Mouse (Mus musculus) regulatory T cell (primary cell): Measurements from ENCODE around the gene Slc12a1.
"Not testable (repeated sequence)": the region's sequence is repeated elsewhere in the genome, so short reads cannot be mapped to it uniquely, and the experiment has no call there.

Source experiments
- in situ Hi-C: fragments of 300-600 bp; cut with MboI, MseI; formaldehyde crosslinking; loops from one replicate; pipeline ENCODE4 v1.15.1; 2025; ENCODE audit warnings: high pct_unique_total_duplicates

The Slc12a1 gene

DNA sequence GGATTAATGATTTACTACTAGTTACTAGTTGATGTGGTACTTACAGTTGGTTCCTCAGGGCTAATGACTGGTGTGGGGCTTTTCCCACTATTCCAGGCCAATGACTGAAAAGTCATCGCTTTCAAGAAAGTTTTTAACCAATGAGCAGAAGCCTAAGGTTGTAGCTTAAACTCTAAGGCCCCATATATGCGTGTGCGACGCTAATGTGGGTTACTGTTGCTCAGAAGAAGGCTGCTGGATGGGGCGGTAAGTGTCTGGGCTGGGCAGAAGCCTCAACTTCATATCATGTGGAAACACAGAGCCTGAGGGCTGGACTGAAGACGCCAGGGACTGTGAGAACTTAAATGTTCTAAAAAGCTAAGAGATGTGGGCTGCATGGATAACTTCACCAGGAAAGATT is at the start of gene Slc12a1:
Gene Slc12a1 (plus strand): TSS at position 118 of the 400 bp plus-strand sequence.
- in situ Hi-C loops: no loop called here

DNA sequence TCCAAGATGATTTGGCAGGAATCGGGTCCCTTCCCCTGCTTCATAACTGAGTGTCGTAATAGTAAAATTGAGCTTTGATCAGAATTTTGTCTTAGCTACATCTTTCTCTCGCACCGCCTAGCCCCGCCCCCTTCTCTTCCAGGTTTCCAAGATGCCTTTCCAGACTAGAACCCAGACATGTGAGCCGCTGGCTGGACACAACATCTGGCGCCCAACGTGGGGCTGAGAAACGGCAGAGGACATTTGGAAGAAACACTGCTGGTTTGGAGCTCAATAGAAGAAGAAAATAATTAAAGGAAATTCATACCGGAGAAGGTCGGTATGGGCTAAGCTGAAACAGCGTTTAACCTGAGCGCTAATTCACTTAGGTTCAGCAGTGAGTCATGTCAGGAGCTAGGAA is 47.8 kb upstream of the Slc12a1 start:
- in situ Hi-C loops: not testable (repeated sequence)

DNA sequence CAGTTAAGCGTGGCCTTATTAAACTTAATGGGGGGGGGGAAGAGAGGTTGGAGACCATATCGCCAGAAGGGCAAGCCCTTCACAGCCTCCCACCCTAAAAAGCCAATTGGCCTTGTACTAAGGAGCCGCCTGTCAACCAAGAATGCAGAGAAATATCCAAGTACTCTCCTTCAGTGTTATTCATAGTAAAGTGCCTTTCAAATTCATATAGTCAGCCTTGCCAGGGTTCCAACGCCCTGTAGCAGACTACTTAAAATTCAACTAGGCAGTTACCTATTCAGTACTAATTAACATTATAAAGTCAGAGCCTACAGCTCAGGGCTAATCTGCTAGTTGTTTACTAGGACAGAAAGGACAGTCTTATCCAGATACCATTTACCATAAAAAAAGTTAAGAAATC is 45.8 kb upstream of the Slc12a1 start:
- in situ Hi-C loops: not testable (repeated sequence)

DNA sequence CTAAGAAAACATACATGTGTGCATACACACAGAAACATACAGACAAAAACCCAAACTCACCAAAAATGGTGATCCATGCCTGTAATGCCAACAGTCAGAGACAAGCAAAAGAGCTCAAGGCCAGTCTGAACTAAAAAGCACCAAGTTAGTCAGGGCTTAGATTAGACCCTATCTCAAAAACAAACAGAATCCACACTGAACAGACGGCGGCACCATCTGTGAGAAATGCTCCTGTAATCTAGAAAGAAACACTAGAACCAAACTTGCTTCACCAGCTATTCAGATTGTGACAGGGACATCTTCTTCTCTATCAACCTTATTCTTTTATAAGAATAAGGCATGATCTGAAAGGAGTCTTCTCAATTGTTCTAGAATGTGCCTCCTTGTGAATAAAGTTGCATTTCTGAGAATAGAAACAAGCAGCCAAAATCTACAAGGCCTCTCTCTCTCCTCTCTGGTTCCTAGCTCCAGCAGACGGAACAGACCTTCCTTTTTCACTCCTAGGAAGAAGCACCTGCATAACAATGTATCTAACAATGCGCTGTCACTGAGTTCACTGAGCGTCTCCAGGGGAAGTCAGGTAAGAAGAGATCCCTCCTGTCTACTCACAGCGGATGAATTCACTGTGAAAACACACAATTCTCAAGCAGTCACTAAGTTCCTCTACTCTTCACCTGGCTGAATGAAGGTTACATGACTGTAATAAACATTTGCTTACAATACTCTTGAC is 32.8 kb upstream of the Slc12a1 start:
- in situ Hi-C loops: loop anchor here (10.0 kb wide), 1 partner anchor 125 kb away; the partner anchor contains the start of gene Dut

DNA sequence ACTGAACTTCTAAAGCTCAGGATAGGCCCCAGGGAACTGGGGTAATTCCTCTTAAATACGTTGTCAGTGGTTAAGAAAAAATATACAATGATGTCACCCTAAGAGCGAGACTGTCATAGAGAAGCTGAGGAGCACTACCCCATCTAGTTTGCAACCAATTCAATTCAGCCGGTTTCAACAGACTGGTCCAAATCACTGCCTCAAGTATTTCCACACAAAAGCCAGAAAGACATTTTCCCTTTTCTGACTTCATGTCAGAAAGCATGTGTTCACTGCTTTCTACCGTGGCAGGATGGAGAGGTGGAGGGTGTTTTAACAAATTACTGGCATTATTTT is 30.0 kb upstream of the Slc12a1 start:
- in situ Hi-C loops: no loop called here

DNA sequence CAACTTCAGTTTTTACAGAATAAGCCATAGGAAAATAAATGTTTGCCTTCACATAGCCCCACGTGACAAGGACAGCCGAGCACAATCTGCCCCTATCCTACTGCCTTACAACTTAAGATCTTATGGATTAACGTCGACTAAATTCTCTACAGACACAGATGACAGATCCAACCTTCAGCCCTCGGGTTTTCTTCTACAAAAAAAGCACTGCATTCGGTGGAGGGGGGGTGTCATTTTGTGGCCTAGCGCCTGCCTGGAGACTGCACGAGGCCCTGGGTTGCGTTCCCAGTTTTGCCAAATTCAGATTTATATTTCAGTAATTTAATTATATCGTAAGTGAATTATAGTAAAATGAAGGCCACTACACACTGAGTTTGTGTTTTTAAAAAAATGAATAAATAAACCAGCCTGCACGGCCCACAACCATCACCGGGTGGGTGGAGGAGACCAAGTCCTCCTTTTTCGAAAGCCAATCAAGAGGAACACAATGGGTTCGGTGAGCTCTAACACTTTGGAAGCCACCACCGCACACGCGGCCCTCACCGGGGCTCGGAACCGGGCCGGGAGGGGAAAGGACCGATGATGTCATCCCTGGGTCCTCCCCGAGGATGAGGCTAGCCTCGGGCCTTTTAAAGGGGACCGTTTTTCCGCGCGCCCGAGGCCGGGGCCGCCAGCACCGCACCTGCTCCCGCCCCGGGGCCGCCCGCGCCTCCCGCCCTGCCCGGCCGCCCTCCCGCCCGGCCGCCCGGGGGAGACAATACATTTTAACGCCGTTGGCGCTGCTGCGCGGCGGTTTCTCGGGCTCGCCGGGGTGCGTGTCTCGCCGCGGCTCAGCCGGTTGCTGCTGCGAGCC is 29.5 kb upstream of the Slc12a1 start:
- in situ Hi-C loops: no loop called here

DNA sequence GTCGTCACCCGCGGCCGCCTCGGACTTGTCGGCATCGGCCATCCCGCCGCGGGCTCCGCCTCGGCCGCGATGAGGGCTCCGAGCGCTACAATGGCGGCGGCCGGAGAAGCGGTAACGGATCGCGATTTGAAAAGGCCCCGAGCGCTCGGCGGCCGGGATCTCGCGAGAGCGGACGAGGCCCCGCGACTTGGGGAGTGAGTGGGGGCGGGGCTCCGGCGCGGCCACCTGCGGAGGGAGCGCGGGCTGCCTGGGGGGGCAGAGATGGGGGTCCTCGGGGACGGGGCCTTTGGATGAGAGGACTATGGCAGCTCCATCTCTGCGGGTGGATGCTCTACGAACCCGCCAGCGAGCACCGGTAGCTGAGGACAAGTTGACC is 28.8 kb upstream of the Slc12a1 start, which contains the start of gene Myef2:
Gene Myef2 (minus strand): TSS at position 185 of the 376 bp plus-strand sequence.
- in situ Hi-C loops: no loop called here

DNA sequence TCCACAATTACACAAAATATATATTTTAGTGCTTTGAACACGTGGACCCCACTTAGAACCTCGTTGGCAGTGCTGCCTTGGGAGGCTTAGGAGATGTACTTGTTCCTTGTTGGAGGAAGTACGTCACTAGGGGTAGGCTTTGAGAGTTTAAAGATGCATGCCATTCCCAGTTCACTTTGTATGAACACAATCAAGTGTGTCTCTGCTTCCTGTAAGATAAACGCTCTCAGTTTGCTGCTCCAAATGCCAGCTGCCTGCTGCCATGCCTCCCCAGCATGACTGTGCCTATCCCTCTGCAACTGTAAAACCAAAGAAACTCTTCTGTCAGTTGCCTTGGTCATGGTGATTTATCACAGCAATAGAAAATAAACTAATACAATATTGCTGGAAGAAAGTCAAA is 26.5 kb upstream of the Slc12a1 start:
- in situ Hi-C loops: no loop called here

DNA sequence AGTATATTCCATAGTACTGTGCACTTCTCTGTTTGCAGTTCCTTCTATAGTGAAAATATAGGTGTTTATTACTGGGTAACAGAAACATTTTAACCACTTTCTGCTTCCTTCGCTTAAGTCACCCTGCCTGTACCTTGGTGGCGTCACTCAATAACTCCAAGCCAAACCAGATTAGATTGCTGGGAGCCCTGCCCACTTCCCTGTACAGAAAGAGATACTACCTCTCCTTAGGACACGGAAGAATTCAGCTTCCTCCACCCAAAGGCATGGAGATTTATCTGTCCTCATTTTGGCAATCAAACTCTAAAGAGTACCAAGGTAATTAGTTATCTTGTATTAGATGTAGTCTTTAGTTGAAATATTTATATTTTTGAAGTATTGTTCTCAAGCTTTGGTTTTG is 25.5 kb upstream of the Slc12a1 start:
- in situ Hi-C loops: no loop called here

DNA sequence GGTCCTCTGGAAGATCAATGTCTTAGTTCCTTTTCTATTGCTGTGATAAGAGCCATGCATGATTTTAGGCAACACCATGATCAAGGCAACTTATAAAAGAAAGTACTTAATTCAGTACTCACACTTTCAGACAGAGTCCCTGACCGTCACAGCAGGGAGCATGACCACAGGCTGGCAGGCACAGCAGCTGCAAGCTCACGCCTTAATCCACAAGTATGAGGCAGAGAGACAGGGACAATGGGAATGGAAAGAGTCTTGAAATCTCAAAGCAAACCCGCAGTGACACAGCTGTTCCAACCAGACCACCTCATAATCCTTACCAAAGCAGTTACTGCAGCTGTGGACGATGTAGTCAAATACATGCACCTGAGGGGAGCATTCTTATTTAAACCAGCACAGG is 18.2 kb upstream of the Slc12a1 start:
- in situ Hi-C loops: no loop called here

DNA sequence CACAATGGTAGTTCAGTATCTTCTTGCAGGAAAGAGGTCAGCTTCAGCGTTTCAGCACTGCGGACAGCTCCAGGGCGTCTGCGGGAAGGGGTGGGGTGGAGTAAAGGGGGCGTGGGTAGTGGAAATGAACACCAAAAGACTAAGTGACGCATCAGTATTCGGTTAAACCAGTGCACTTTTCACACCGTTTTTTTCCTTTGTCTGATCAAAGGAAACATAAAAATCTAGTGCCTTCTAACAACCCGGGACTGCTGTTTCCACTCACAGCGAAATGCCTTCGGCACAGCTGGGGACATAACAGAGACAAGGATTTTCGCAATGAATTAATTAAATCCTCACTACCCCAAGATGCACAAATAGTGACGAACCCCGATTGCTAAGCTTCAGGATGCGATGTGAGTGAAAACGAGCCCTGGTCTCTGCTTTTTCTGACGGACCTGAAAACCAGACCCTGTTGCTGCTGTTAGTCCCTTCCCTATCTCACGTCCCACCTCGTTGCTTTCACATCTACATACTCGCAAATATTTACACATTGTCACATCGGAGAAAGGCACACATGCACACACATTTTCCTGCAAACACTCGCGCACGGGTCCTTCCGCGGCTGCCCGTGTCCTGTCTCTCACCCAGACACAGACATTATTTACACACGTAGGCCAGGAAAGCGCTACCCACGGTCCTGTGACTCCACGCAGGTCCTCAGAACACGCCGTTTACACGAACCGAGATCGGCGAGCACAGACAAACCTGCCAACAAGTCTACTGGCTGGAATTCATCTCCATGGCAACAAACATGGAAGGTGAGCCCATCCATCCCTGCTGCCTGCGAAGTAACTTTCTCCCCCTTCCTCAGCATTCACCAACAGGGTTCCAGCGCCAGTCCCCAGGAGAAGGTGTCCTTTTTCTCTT is 16.1 kb upstream of the Slc12a1 start, which contains the start of gene Ctxn2:
Gene Ctxn2 (plus strand): TSS at position 790 of the 909 bp plus-strand sequence.
- in situ Hi-C loops: no loop called here

DNA sequence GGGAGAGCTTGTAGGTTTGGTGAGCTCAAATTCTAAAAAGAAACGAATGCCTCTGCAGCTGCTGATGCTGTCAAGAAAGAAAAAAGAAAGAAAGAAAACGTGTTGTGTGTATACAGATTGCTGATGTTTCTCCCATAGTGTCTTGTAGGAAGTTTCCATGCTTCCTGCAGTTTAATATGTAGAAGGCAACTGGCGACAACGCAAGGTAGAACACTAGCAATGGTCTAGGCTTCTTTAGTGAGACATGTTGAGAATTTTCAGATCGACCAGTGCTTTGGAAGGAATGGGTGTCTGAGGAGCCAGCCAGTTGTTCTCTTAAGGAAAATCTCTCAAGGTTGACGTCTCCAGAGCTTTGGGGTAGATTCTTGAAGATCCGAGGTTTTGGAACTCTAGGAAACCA is 15.5 kb upstream of the Slc12a1 start:
- in situ Hi-C loops: no loop called here

DNA sequence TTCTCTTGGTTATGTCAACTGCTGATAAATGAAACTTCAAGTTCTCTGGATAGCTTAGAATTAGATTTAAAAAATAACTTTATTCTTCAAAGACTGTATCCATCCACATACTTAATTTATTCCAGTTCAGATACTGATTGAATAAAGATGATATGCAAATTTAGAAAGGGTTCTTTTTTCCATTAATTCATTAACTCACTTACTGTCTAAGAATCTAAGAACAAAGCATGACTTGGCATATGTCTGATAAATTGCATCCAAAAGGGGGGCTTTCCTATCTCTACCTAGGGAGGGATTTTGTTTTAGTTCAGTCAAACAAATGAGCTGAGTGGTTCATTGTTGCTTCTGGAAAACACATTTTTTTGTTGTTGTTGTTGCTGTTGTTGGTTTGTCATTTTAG is 10.0 kb upstream of the Slc12a1 start:
- in situ Hi-C loops: no loop called here

DNA sequence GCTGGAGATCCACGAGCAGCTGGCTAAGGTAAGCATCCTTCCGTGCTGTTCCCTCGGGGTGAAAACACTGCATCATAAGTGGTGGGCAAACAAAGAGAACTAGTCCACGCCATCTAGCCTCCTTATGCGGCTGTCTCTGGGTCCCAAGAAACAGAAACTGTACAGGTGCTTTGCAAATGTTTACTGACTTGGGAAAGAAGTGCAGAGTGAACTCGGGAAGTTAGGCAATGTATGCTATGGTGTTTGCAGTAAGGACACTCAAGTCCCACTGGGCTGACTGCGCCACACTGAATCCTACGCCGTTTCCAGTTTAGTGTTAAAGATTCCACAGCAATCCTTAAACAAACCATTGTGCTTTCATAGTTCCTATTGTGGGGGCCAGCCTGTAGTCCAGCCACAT is 2.0 kb downstream of the Slc12a1 start:
- in situ Hi-C loops: no loop called here

DNA sequence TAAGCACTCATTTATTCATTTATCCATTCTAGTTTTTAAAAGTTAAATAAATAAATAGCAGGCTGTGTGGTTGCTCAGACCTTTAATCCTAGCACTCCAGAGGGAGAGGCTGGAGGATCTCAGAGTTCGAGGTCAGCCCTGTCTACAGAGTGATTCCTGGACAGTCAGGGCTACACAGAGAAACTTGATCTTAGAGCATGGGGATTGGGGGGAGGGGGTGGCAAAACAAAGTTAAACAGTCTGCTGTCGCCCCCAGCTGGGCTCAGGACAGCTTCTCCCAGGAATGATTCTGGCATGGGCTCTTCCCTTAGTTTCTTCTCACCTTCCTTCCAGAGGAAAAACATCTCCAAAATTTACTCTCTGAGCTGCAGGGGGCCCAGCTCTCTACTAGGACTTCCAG is 3.2 kb downstream of the Slc12a1 start:
- in situ Hi-C loops: no loop called here

DNA sequence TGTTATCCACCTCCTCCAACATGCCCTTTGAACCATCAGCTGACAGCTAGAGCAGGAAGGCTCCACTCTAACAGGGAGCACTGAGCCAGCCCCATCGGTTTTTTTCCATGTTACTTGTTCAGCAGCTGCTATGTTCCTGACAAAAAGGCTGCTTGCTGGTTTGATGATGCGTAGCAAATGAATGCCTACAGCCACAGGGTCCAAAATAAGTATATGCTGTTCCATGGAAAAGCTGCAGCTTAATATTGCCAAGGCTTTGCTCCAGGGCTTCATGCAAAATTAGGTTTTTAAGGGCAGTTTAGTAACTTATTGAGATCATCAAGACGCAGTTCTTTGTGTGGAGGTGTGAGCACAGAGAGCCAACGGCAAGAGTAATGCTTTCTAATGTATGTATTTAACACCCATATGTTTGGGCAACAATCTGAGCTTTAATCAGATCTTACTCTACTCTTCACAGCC is 9.7 kb downstream of the Slc12a1 start:
- in situ Hi-C loops: no loop called here

DNA sequence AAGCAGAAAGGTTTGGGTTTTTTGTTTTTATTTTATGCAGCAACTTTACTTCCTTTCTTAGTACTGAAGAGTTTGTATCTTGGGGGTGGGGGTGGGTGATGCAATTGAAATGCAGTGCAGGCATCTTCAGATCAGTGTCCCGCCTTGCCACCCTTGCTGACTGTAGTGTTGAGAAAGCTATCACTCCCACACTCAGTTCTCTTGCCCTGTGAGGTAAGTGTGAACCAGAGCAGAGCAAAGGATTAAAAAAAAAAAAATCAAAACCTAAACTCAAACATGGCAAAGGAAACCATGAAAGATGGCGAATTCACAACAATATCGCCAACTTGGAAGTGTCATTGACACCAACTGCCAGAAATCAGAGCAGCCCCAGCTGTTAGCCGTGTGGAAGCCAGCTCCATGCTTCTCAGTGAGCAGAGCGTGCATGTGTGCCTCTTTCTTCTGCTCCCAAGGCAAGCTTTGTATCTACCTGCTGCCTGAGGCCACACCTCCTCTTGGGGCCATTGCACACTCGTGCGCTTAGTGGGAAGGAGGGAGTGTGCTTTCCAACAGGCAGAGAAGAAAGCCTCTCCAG is 26.0 kb downstream of the Slc12a1 start:
- in situ Hi-C loops: loop anchor here (25.0 kb wide), 1 partner anchor 991 kb away; no protein-coding TSS in a partner anchor

DNA sequence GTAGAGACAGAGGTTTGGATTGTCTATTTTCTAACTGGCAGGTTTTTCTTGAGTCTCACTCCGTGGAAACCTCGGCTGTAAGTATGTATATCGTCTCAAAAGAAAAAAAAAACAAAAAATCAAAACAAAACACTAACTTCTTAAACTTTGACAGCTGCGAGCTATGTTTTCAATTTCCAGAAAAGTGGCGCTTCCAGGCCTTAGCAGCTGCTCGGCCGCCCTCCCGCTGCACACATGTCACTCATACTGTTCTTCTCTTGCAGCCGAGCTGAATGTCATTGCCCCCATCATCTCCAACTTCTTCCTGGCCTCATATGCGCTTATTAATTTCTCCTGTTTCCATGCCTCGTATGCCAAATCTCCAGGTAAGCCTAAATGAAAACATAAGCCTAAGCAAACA is 35.6 kb downstream of the Slc12a1 start:
- in situ Hi-C loops: loop anchor here (25.0 kb wide), 1 partner anchor 1001 kb away; no protein-coding TSS in a partner anchor

DNA sequence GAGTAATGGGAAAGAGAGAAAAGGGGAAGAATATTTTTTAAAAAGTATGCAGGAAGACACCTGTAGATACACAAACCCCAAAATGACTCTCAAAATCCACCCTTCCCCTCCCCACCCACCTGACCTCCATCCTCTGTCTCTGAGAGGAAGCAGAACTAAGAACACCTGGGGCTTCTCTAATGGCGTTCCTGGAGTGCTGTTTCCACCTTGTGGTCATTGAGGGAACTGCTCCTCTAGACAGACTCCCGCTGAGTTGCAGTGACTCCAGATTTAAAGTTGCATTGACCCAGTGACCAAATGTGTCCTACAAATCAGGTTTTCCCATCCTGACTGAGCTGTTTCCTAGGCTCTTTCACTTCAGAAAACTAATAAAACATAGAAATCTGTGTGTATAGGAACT is 36.9 kb downstream of the Slc12a1 start:
- in situ Hi-C loops: loop anchor here (25.0 kb wide), 1 partner anchor 1002 kb away; no protein-coding TSS in a partner anchor

DNA sequence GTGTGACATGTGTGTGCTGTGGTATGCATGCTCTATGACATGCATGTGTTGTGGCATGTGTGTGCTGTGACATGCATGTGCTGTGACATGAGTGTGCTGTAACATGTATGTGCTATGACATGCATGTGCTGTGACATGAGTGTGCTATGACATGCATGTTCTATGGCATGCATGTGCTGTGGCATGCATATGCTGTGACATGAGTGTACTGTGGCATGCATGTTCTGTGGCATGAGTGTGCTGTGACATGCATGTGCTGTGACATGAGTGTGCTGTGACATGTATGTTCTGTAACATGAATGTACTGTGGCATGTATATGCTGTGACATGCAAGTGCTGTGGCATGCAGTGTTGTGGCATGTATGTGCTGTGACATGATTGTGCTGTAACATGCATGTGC is 40.6 kb downstream of the Slc12a1 start:
- in situ Hi-C loops: loop anchor here (10.0 to 25.0 kb wide), 2 partner anchors 1006 to 1878 kb away; no protein-coding TSS in a partner anchor

DNA sequence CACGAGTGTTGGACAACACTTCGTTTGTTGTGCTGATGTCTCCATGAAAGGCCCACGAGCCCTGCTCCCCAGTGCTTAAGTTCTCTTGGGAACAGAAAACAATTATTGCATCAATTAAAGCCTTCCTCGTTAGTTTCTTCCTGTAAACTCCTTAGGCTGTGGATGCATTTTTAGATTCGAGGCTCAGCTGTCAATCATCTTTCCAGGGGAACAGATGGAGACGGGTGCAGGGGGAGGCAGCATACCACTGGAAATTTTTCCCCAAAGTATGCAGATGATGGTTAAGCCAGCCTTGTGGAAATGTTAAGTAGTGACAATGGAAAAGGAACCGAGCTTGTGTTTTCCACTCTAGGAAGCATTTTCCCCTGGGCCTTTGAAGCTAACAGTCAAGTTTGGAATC is 44.5 kb downstream of the Slc12a1 start:
- in situ Hi-C loops: loop anchor here (10.0 to 25.0 kb wide), 2 partner anchors 1009 to 1882 kb away; no protein-coding TSS in a partner anchor
